Mouse (Mus musculus) midbrain, embryonic 14.5 days (tissue): Measurements from ENCODE around the gene Zwilch. TPM values are rescaled to one million over a fixed set of nuclear protein-coding genes. Genes with fewer than 3 reads are reported as not detected.

Experiments used
- ATAC-seq: fragments of 200-750 bp; cut with Nextera tagmentation; 2 replicates; pipeline ENCODE4 v1.8.0; 2017; ENCODE audit warnings: moderate number of reproducible peaks, moderate library complexity; ENCODE audit not compliant: low FRiP score, low TSS enrichment
- DNase-seq: peaks from one replicate; pipeline ENCODE4 v3.0.0-alpha.2; 2015
- H3K27ac ChIP-seq: fragments of 300-500 bp; sonication (generic); replicated peaks from 2 replicates; pipeline ENCODE4 v1.5.1; 2014; ENCODE audit warnings: mild to moderate bottlenecking, low read depth, low read length, moderate library complexity
- H3K27me3 ChIP-seq: fragments of 300-500 bp; sonication (generic); 2 replicates; pipeline ENCODE4 v1.6.1; 2014; ENCODE audit warnings: low read length, control low read depth, mixed read lengths; ENCODE audit not compliant: control insufficient read depth, insufficient read depth
- H3K36me3 ChIP-seq: fragments of 300-500 bp; sonication (generic); 2 replicates; pipeline ENCODE4 v1.6.1; 2014; ENCODE audit warnings: low read length, control low read depth; ENCODE audit not compliant: control insufficient read depth, insufficient read depth
- H3K4me1 ChIP-seq: fragments of 300-500 bp; sonication (generic); 2 replicates; pipeline ENCODE4 v1.6.1; 2014; ENCODE audit warnings: mild to moderate bottlenecking, antibody characterized with exemption, low read length, control low read depth; ENCODE audit not compliant: control insufficient read depth, insufficient read depth
- H3K4me2 ChIP-seq: fragments of 300-500 bp; sonication (generic); 2 replicates; pipeline ENCODE4 v1.6.1; 2014; ENCODE audit warnings: mild to moderate bottlenecking, low read length, moderate library complexity
- H3K4me3 ChIP-seq: fragments of 300-500 bp; sonication (generic); replicated peaks from 2 replicates; pipeline ENCODE4 v1.5.1; 2014; ENCODE audit warnings: low read depth, low read length
- H3K9ac ChIP-seq: fragments of 300-500 bp; sonication (generic); replicated peaks from 2 replicates; pipeline ENCODE4 v1.6.1; 2014; ENCODE audit warnings: mild to moderate bottlenecking, low read length, moderate library complexity
- H3K9me3 ChIP-seq: fragments of 300-500 bp; sonication (generic); 2 replicates; pipeline ENCODE4 v1.6.1; 2016; ENCODE audit warnings: low read length, control low read depth, mixed read lengths; ENCODE audit not compliant: control insufficient read depth
- WGBS: fragments of 180-500 bp; shearing (Covaris S2); extraction: QIAGEN DNeasy Blood & Tissue Kit; methylation state at CpG from one replicate; pipeline ENCODE4 v1.1.7; 2014; 5-methylcytosine and 5-hydroxymethylcytosine counted together
- polyA plus RNA-seq: library from polyadenylated mRNA; unstranded; fragments of >200 nt; fragmentation: Nextera tagmentation; extraction: Ambion mirVana; gene quantifications from 2 replicates; pipeline ENCODE4 v1.2.1, GENCODE M21; 2014

Zwilch gene
- polyA plus RNA-seq, 1 experiment from 2014 or later, result 6.8 TPM

- Histone ChIP-seq H3K4me1 (no peaks in the 10 kb centered on the region), H3K9ac (no peak overlapping the region), H3K4me2 (no peak overlapping the region), H3K27ac (no peak overlapping the region), H3K36me3 (no peaks in the 10 kb centered on the region), H3K9me3 (no peaks in the 10 kb centered on the region), H3K4me3 (no peak overlapping the region), H3K27me3 (no peaks in the 10 kb centered on the region)
- DNase-seq (no peak), ATAC-seq (no peak)
- 85% methylated on average over 6 of the region's 6 CpGs for WGBS
Measured at GRCm38 (mm10) chr9:64105301-64105700, 67.6 kb downstream of the Zwilch start.

- no peaks in the 10 kb centered on the region for H3K27me3 ChIP-seq
- H3K9ac ChIP-seq, result no peak overlapping the region
- H3K36me3 ChIP-seq, result no peaks in the 10 kb centered on the region
- H3K4me2 ChIP-seq, result no peak overlapping the region
- DNase-seq, result peak; percentile 69
- H3K4me3 ChIP-seq, result no peak overlapping the region
- no peak overlapping the region for H3K27ac ChIP-seq
- no peak for ATAC-seq
- no peaks in the 10 kb centered on the region for H3K4me1 ChIP-seq
- H3K9me3 ChIP-seq, result no peaks in the 10 kb centered on the region
- under 1% methylated on average over 4 of the region's 4 CpGs for WGBS
Measured at GRCm38 (mm10) chr9:64100442-64100841, 72.5 kb downstream of the Zwilch start.

GRCm38 (mm10) chr9:64098282-64098681 is 74.6 kb downstream of the Zwilch start:
- no peaks in the 10 kb centered on the region for H3K36me3 ChIP-seq
- ATAC-seq (no peak), DNase-seq (no peak)
- H3K4me1 ChIP-seq, result 0 out of 2 replicates have a peak, but pooled peaks cover 7% of the 10 kb centered on the region
- H3K27ac ChIP-seq, result no peak overlapping the region
- no peak overlapping the region for H3K9ac ChIP-seq
- no peaks in the 10 kb centered on the region for H3K9me3 ChIP-seq
- H3K4me3 ChIP-seq, result no peak overlapping the region
- H3K4me2 ChIP-seq, result no peak overlapping the region
- WGBS, result 56% methylated on average over 4 of the region's 4 CpGs
- H3K27me3 ChIP-seq, result no peaks in the 10 kb centered on the region

- Histone ChIP-seq H3K9ac (no peak overlapping the region), H3K4me3 (no peak overlapping the region), H3K27me3 (no peaks in the 10 kb centered on the region), H3K27ac (no peak overlapping the region), H3K9me3 (no peaks in the 10 kb centered on the region), H3K4me1 (0 out of 2 replicates have a peak, but pooled peaks cover 7% of the 10 kb centered on the region), H3K36me3 (no peaks in the 10 kb centered on the region), H3K4me2 (no peak overlapping the region)
- ATAC-seq (no peak), DNase-seq (peak; percentile 35)
- 54% methylated on average over 11 of the region's 11 CpGs for WGBS
Measured at GRCm38 (mm10) chr9:64094083-64094482, 78.8 kb downstream of the Zwilch start.

GRCm38 (mm10) chr9:64089004-64089403 is 83.9 kb downstream of the Zwilch start:
- no peaks in the 10 kb centered on the region for H3K36me3 ChIP-seq
- H3K4me3 ChIP-seq, result no peak overlapping the region
- H3K4me2 ChIP-seq, result no peak overlapping the region
- H3K9ac ChIP-seq, result no peak overlapping the region
- peaks cover 8% of the 10 kb centered on the region; the same call in 1 of the 2 replicates for H3K4me1 ChIP-seq
- ATAC-seq, result no peak
- peaks cover 9% of the 10 kb centered on the region; the same call in 1 of the 2 replicates for H3K27me3 ChIP-seq
- 74% methylated on average over 12 of the region's 12 CpGs for WGBS
- no peaks in the 10 kb centered on the region for H3K9me3 ChIP-seq
- H3K27ac ChIP-seq, result no peak overlapping the region
- DNase-seq, result no peak

GRCm38 (mm10) chr9:64088346-64088745 is 84.6 kb downstream of the Zwilch start:
- Histone ChIP-seq H3K4me2 (no peak overlapping the region), H3K27ac (no peak overlapping the region), H3K4me1 (peaks cover 8% of the 10 kb centered on the region; the same call in 1 of the 2 replicates), H3K4me3 (no peak overlapping the region), H3K9me3 (no peaks in the 10 kb centered on the region), H3K36me3 (no peaks in the 10 kb centered on the region), H3K27me3 (peaks cover 15% of the 10 kb centered on the region), H3K9ac (no peak overlapping the region)
- ATAC-seq (no peak), DNase-seq (no peak)
- WGBS, result 91% methylated on average over 7 of the region's 7 CpGs

GRCm38 (mm10) chr9:64087461-64088235 is 85.3 kb downstream of the Zwilch start:
- Histone ChIP-seq H3K27me3 (peaks cover 18% of the 10 kb centered on the region), H3K9ac (no peak overlapping the region), H3K27ac (no peak overlapping the region), H3K4me3 (no peak overlapping the region), H3K9me3 (no peaks in the 10 kb centered on the region), H3K4me1 (peaks cover 8% of the 10 kb centered on the region; the same call in 1 of the 2 replicates), H3K4me2 (no peak overlapping the region), H3K36me3 (no peaks in the 10 kb centered on the region)
- ATAC-seq, result no peak
- peak; percentile 87 for DNase-seq
- WGBS, result 42% methylated on average over 5 of the region's 5 CpGs
